Mouse (Mus musculus) cerebellum, adult 2 months (tissue): ENCODE data around the gene Notch3.

ENCODE experiments used
- CTCF ChIP-seq: fragments of 200-500 bp; IDR thresholded peaks from 2 replicates; pipeline ENCODE4 v1.5.1; 2011; ENCODE audit warnings: low read depth, mild to moderate bottlenecking, control low read depth, low read length, moderate library complexity, borderline replicate concordance; ENCODE audit not compliant: insufficient read depth
- POLR2A ChIP-seq: fragments of 200-500 bp; IDR thresholded peaks from 2 replicates; pipeline ENCODE4 v1.6.1; 2011; ENCODE audit warnings: low read length, control low read depth, borderline replicate concordance; ENCODE audit not compliant: insufficient read depth

DNA sequence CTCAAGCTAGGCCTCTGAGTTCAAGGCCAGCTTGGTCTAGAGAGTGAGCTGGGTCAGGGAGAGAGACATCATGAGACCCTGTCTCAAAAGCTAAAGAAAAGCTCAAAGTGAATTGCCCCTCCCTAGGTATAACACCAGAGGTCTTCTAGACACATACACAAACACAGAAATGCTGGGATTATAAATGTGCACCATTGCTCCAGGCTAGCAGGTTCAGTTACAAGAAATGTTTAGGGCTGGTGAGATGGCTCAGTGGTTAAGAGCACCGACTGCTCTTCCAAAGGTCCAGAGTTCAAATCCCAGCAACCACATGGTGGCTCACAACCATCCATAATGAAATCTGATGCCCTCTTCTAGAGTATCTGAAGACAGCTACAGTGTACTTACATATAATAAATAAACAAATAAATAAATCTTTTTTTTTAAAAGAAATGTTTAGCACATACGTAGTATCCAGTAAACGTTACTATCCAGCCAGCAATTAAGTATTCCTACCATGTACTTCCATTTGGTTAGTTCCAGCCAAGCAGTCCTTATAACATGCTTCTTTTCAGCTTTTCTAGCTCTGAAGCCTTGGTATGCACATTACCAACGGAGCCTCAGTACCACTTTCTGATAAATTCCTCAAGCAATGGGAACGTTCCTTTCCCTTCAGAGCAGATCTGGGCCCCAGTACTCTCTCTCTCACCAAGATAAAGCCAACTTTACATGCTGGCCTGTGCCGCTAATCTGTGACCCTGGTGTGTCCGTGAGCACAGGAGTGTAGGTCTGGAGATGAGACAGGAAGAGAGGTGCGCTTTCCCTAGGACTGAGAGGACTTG is 54.0 kb downstream of the Notch3 start:
- TF ChIP-seq POLR2A, result no peak
- TF ChIP-seq CTCF, result no peak
